Comparison of ENCODE assay signal across 8 mouse cellular contexts in genomic region chr8:19784554-19785364, GRCm38 (mm10). TPM values are rescaled to one million over a fixed set of nuclear protein-coding genes. Genes with fewer than 3 reads are reported as not detected.
DNase-seq lines count a peak whose midpoint lies in the region; ATAC-seq and TF ChIP-seq lines count a peak whose summit lies in the region.
"Not testable (repeated sequence)": the region's sequence is repeated elsewhere in the genome, so short reads cannot be mapped to it uniquely, and the experiment has no call there.

No protein-coding gene starts in this region.

- peak overlapping the region; percentile 86 for H3K9ac ChIP-seq in heart, embryonic 12.5 days
- peak overlapping the region; percentile 86 for H3K9ac ChIP-seq in kidney, postnatal 0 days (ENCODE audit: low read depth, low read length)
- peak overlapping the region; percentile 91 for H3K9ac ChIP-seq in liver, embryonic 11.5 days (ENCODE audit: low read depth, low read length)
- H3K9ac ChIP-seq in stomach, embryonic 14.5 days (replicated peaks; ENCODE audit: low read depth, low read length): peak overlapping the region; percentile 87

- ATAC-seq in erythroid progenitor cell, adult 5-6 weeks (replicated peaks; ENCODE audit: low FRiP score, poor library complexity, severe bottlenecking): peak; percentile 100
- peak; percentile 100 for ATAC-seq in heart, embryonic 12.5 days (ENCODE audit: insufficient number of reproducible peaks, low FRiP score)
- peak; percentile 100 for ATAC-seq in kidney, postnatal 0 days (replicated peaks; ENCODE audit: low FRiP score, low read depth)
- peak; percentile 100 for ATAC-seq in liver, embryonic 11.5 days (replicated peaks; ENCODE audit: low FRiP score)
- ATAC-seq in stomach, embryonic 14.5 days (ENCODE audit: insufficient number of reproducible peaks, insufficient read depth, low FRiP score, low read depth): peak; percentile 100

- not testable (repeated sequence) for H3K9me3 ChIP-seq in heart, embryonic 12.5 days (replicated peaks); kidney, postnatal 0 days (replicated peaks; ENCODE audit: low read length); liver, embryonic 11.5 days (ENCODE audit: control insufficient read depth, low read length); stomach, embryonic 14.5 days (ENCODE audit: control insufficient read depth, low read depth, low read length)

- H3K27me3 ChIP-seq in heart, embryonic 12.5 days (replicated peaks); kidney, postnatal 0 days (ENCODE audit: insufficient read depth, low read length); liver, embryonic 11.5 days (replicated peaks; ENCODE audit: control insufficient read depth, insufficient read depth, low read length); stomach, embryonic 14.5 days (ENCODE audit: control insufficient read depth, insufficient read depth, low read length): not testable (repeated sequence)

- 8% methylated on average over 71 of the region's 71 CpGs for WGBS in heart, embryonic 12.5 days
- 14% methylated on average over 66 of the region's 71 CpGs for WGBS in kidney, postnatal 0 days
- WGBS in liver, embryonic 11.5 days: 10% methylated on average over 64 of the region's 71 CpGs
- 9% methylated on average over 64 of the region's 71 CpGs for WGBS in stomach, embryonic 14.5 days

- peak overlapping the region; percentile 69 for H3K4me2 ChIP-seq in heart, embryonic 12.5 days
- H3K4me2 ChIP-seq in kidney, postnatal 0 days (ENCODE audit: low read length): peak overlapping the region; percentile 52
- H3K4me2 ChIP-seq in liver, embryonic 11.5 days: peak overlapping the region; percentile 51
- H3K4me2 ChIP-seq in stomach, embryonic 14.5 days (replicated peaks; ENCODE audit: low read depth, low read length): 0 out of 2 replicates have a peak overlapping the region, but pooled peaks have one; percentile 26

- DNase-seq in CD4-positive helper T cell, adult 2 months (ENCODE audit: low read depth, low spot score): peak; percentile 94
- peak; percentile 85 for DNase-seq in brain, embryonic 18.5 days (ENCODE audit: low read depth, low spot score)
- DNase-seq in kidney, postnatal 0 days (ENCODE audit: low spot score): peak; percentile 98
- peak; percentile 94 for DNase-seq in liver, embryonic 11.5 days (ENCODE audit: low spot score)
- DNase-seq in naive thymus-derived CD4-positive, alpha-beta T cell, adult 2 months (ENCODE audit: low read depth): peak; percentile 95

- H3K4me1 ChIP-seq in heart, embryonic 12.5 days (replicated peaks); kidney, postnatal 0 days (replicated peaks; ENCODE audit: insufficient read depth, low read length); liver, embryonic 11.5 days (replicated peaks; ENCODE audit: control insufficient read depth, insufficient read depth, low read length); stomach, embryonic 14.5 days (ENCODE audit: control insufficient read depth, insufficient read depth, low read length): not testable (repeated sequence)

- TF ChIP-seq CTCF in kidney, postnatal 0 days (IDR thresholded peaks at IDR 0.05; ENCODE audit: low read depth): peak; percentile 38; the same call in 1 of the 2 replicates

- not testable (repeated sequence) for H3K36me3 ChIP-seq in heart, embryonic 12.5 days; kidney, postnatal 0 days (ENCODE audit: insufficient read depth, low read length); liver, embryonic 11.5 days (ENCODE audit: control insufficient read depth, insufficient read depth, low read length); stomach, embryonic 14.5 days (ENCODE audit: control insufficient read depth, insufficient read depth, low read length)

- H3K27ac ChIP-seq in heart, embryonic 12.5 days (ENCODE audit: poor library complexity, severe bottlenecking): peak overlapping the region; percentile 69
- peak overlapping the region; percentile 78 for H3K27ac ChIP-seq in kidney, postnatal 0 days
- peak overlapping the region; percentile 43; the same call in 1 of the 2 replicates for H3K27ac ChIP-seq in liver, embryonic 11.5 days (ENCODE audit: low read depth, low read length)
- peak overlapping the region; percentile 72; the same call in 1 of the 2 replicates for H3K27ac ChIP-seq in stomach, embryonic 14.5 days (ENCODE audit: low read length)

- peak overlapping the region; percentile 63 for H3K4me3 ChIP-seq in heart, embryonic 12.5 days
- peak overlapping the region; percentile 67 for H3K4me3 ChIP-seq in kidney, postnatal 0 days (replicated peaks; ENCODE audit: low read depth, low read length)
- peak overlapping the region; percentile 66 for H3K4me3 ChIP-seq in liver, embryonic 11.5 days (ENCODE audit: low read depth, low read length)
- H3K4me3 ChIP-seq in stomach, embryonic 14.5 days (ENCODE audit: low read depth, low read length): peak overlapping the region; percentile 57

RNA-seq across cellular contexts. Expression of gene 4930467E23Rik, which starts 55.4 kb away (rescaled TPM):
- not detected in 2 replicates for total RNA-seq in erythroid progenitor cell, adult 5-6 weeks (2015; ENCODE audit: low replicate concordance)
- total RNA-seq in erythroid progenitor cell, adult 5-6 weeks (2017; ENCODE audit: low replicate concordance): not detected in 2 replicates
- polyA plus RNA-seq in heart, embryonic 12.5 days (2016; fragmentation: Nextera tagmentation; extraction: Ambion mirVana): not detected in 2 replicates
- not detected in 2 replicates for polyA plus RNA-seq in kidney, postnatal 0 days (2015; fragmentation: Nextera tagmentation; extraction: Ambion mirVana)
- polyA plus RNA-seq in liver, embryonic 11.5 days (2014; fragmentation: Nextera tagmentation; extraction: Ambion mirVana): not detected in 2 replicates
- not detected in 2 replicates for polyA plus RNA-seq in stomach, embryonic 14.5 days (2014; fragmentation: Nextera tagmentation; extraction: Ambion mirVana)

Comparison
In these comparisons a context has a peak if more than half of its experiments do, and no peak if none do; other contexts are left out.
1. Peak in every context shown above with its lines: DNase-seq, ATAC-seq, H3K4me3 ChIP-seq and H3K27ac ChIP-seq.